Mouse (Mus musculus) c-Kit-positive CD71-positive TER-119-negative erythroid progenitor cells, embryonic 14.5 days (primary cell): ENCODE data around the gene F13a1.

Experiments used
- DNase-seq: peaks from one replicate; pipeline ENCODE4 v3.0.0-alpha.2; 2013; ENCODE audit warnings: low read depth

Gene F13a1

GRCm38 (mm10) chr13:36953676-36954075 is 96.4 kb downstream of the F13a1 start:
- no peak for DNase-seq

- DNase-seq, result no peak
Observed at GRCm38 (mm10) chr13:36941891-36942290, 108.2 kb downstream of the F13a1 start.

- no peak for DNase-seq
Observed at GRCm38 (mm10) chr13:36932066-36932465, 118.0 kb downstream of the F13a1 start.

- DNase-seq, result no peak
Observed at GRCm38 (mm10) chr13:36919737-36920136, 130.3 kb downstream of the F13a1 start.

- DNase-seq, result no peak
Observed at GRCm38 (mm10) chr13:36903885-36904284, 146.2 kb downstream of the F13a1 start.

GRCm38 (mm10) chr13:36903447-36903846 is 146.6 kb downstream of the F13a1 start:
- no peak for DNase-seq

GRCm38 (mm10) chr13:36901603-36902002 is 148.4 kb downstream of the F13a1 start:
- DNase-seq, result no peak

GRCm38 (mm10) chr13:36901016-36901415 is 149.0 kb downstream of the F13a1 start:
- no peak for DNase-seq

GRCm38 (mm10) chr13:36896061-36896460 is 154.0 kb downstream of the F13a1 start:
- no peak for DNase-seq

GRCm38 (mm10) chr13:36893762-36894161 is 156.3 kb downstream of the F13a1 start:
- no peak for DNase-seq

- DNase-seq, result no peak
Observed at GRCm38 (mm10) chr13:36892216-36892615, 157.8 kb downstream of the F13a1 start.

- no peak for DNase-seq
Observed at GRCm38 (mm10) chr13:36885973-36886372, 164.1 kb downstream of the F13a1 start.

- no peak for DNase-seq
Observed at GRCm38 (mm10) chr13:36839111-36839510, 210.9 kb downstream of the F13a1 start.
